Mouse (Mus musculus): ENCODE measurements around the gene Fam53b. TPM values are rescaled to one million over a fixed set of nuclear protein-coding genes. Genes with fewer than 3 reads are reported as not detected.

The Fam53b gene
- polyA plus RNA-seq, 1 experiment from 2014 or later = 20.4 TPM

DNA sequence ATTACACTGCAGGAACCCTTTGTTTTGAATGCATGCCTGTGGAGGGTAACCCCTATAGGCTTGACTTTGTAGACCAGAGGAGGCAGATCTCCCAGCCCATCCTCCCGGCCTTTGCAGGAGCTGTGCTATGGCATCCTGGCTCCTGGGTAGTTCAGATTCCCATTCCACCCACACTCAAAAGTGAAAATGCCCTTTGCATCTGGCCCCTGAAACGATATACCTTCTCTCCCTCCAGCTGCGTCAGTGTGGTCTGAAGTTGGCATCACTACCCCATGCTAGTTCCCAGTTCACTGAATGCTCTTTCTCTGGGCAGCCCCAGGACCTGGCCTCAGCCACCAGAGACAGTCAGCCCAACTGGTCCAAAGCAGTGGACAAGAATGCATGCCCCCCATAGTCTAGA, 111.7 kb downstream of the Fam53b start:
- no peak overlapping the region for H3K4me2 ChIP-seq (ENCODE audit: low read length)
- H3K36me3 ChIP-seq (ENCODE audit: control insufficient read depth, insufficient read depth, low read length) = no peaks in the 10 kb centered on the region
- H3K4me3 ChIP-seq (ENCODE audit: low read depth, low read length) = no peak overlapping the region
- H3K9me3 ChIP-seq (ENCODE audit: control insufficient read depth, low read length) = no peaks in the 10 kb centered on the region
- no peaks in the 10 kb centered on the region for H3K27me3 ChIP-seq (replicated peaks; ENCODE audit: control insufficient read depth, insufficient read depth, low read length)
- ATAC-seq (replicated peaks; ENCODE audit: low FRiP score, low TSS enrichment, low read depth) = no peak
- no peak overlapping the region for H3K27ac ChIP-seq (ENCODE audit: low read depth)
- 91% methylated on average over 3 of the region's 3 CpGs for WGBS
- no peaks in the 10 kb centered on the region for H3K4me1 ChIP-seq (replicated peaks; ENCODE audit: control insufficient read depth, insufficient read depth, low read length)
- DNase-seq (ENCODE audit: low spot score) = no peak
- no peak overlapping the region for H3K9ac ChIP-seq (ENCODE audit: low read length)

GRCm38 (mm10) chr7:132701412-132701811, 112.3 kb downstream of the Fam53b start:
- Histone ChIP-seq H3K27me3 (replicated peaks; ENCODE audit: control insufficient read depth, insufficient read depth, low read length) (no peaks in the 10 kb centered on the region), H3K4me1 (replicated peaks; ENCODE audit: control insufficient read depth, insufficient read depth, low read length) (no peaks in the 10 kb centered on the region), H3K9me3 (ENCODE audit: control insufficient read depth, low read length) (no peaks in the 10 kb centered on the region), H3K4me2 (ENCODE audit: low read length) (no peak overlapping the region), H3K4me3 (ENCODE audit: low read depth, low read length) (no peak overlapping the region), H3K27ac (ENCODE audit: low read depth) (no peak overlapping the region), H3K36me3 (ENCODE audit: control insufficient read depth, insufficient read depth, low read length) (no peaks in the 10 kb centered on the region), H3K9ac (ENCODE audit: low read length) (no peak overlapping the region)
- DNase-seq (ENCODE audit: low spot score) (no peak), ATAC-seq (replicated peaks; ENCODE audit: low FRiP score, low TSS enrichment, low read depth) (no peak)
- WGBS = 65% methylated on average over 3 of the region's 3 CpGs

DNA sequence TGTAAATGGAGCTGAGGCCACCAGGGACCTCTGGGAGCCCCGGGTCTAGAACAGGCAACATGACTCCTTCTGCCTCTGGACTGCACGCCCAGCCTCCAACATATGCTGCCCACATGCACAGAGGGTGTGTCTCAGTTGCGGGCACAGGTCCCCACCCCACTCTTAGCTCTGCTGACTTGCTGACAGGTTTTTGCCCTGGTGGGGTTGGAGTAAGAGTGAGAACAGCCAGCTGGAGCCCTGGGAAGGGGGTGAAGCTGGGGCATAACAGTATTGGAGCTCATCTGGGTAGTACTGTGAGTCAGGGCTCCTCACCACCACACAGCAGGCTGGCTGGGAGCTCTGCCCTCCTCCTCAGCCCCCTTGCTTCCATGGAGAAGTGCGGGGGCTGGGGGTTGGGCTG, 113.6 kb downstream of the Fam53b start:
- 83% methylated on average over 4 of the region's 4 CpGs for WGBS
- no peak overlapping the region for H3K9ac ChIP-seq (ENCODE audit: low read length)
- H3K27ac ChIP-seq (ENCODE audit: low read depth) = no peak overlapping the region
- H3K36me3 ChIP-seq (ENCODE audit: control insufficient read depth, insufficient read depth, low read length) = no peaks in the 10 kb centered on the region
- ATAC-seq (replicated peaks; ENCODE audit: low FRiP score, low TSS enrichment, low read depth) (no peak), DNase-seq (ENCODE audit: low spot score) (no peak)
- no peak overlapping the region for H3K4me2 ChIP-seq (ENCODE audit: low read length)
- no peaks in the 10 kb centered on the region for H3K4me1 ChIP-seq (replicated peaks; ENCODE audit: control insufficient read depth, insufficient read depth, low read length)
- no peaks in the 10 kb centered on the region for H3K9me3 ChIP-seq (ENCODE audit: control insufficient read depth, low read length)
- no peaks in the 10 kb centered on the region for H3K27me3 ChIP-seq (replicated peaks; ENCODE audit: control insufficient read depth, insufficient read depth, low read length)
- H3K4me3 ChIP-seq (ENCODE audit: low read depth, low read length) = no peak overlapping the region

DNA sequence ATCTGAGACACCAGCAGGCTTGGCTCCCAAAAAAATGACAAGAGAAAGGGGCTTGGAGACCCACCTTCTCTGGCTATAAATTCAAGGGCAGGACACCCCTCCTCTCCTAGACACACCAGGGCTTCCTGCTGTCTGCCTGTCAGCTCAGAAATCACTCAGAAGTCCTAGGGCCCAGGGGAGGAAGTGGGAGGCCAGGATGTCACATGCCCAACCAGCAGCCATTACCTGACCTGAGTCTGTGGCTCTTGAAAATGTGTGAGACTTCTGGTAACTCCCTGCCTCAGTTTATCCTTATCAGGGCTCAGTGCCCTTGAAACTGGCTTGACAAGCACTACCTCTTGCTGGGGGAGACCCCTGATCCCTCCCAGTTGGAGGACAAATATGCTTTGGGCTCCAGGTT, 114.0 kb downstream of the Fam53b start:
- DNase-seq (ENCODE audit: low spot score) = no peak
- no peaks in the 10 kb centered on the region for H3K27me3 ChIP-seq (replicated peaks; ENCODE audit: control insufficient read depth, insufficient read depth, low read length)
- no peak overlapping the region for H3K4me2 ChIP-seq (ENCODE audit: low read length)
- H3K9ac ChIP-seq (ENCODE audit: low read length) = no peak overlapping the region
- no peak for ATAC-seq (replicated peaks; ENCODE audit: low FRiP score, low TSS enrichment, low read depth)
- H3K27ac ChIP-seq (ENCODE audit: low read depth) = no peak overlapping the region
- no peaks in the 10 kb centered on the region for H3K4me1 ChIP-seq (replicated peaks; ENCODE audit: control insufficient read depth, insufficient read depth, low read length)
- no peaks in the 10 kb centered on the region for H3K9me3 ChIP-seq (ENCODE audit: control insufficient read depth, low read length)
- no peaks in the 10 kb centered on the region for H3K36me3 ChIP-seq (ENCODE audit: control insufficient read depth, insufficient read depth, low read length)
- H3K4me3 ChIP-seq (ENCODE audit: low read depth, low read length) = no peak overlapping the region

DNA sequence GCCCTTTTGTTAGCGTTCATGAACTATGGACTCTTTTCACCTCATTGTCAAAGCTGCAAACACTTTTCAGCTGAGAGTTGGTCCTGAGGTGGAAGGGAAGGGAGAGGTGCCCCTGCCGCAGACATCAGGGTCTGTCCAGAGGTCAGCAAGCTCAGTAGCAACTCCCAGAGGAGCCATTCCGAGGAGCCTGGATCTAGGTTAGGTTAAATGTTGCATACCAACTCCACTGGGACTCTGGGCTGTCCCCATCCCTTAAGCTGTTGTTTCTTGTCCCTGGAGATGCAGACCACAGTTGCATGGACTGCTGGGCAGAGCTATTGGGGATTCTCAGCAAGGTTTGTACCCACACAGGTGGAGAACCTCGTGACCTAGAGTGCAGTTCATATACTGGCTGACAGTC, 114.5 kb downstream of the Fam53b start:
- Histone ChIP-seq H3K4me1 (replicated peaks; ENCODE audit: control insufficient read depth, insufficient read depth, low read length) (no peaks in the 10 kb centered on the region), H3K27ac (ENCODE audit: low read depth) (no peak overlapping the region), H3K4me2 (ENCODE audit: low read length) (no peak overlapping the region), H3K36me3 (ENCODE audit: control insufficient read depth, insufficient read depth, low read length) (no peaks in the 10 kb centered on the region), H3K9me3 (ENCODE audit: control insufficient read depth, low read length) (no peaks in the 10 kb centered on the region), H3K27me3 (replicated peaks; ENCODE audit: control insufficient read depth, insufficient read depth, low read length) (no peaks in the 10 kb centered on the region), H3K4me3 (ENCODE audit: low read depth, low read length) (no peak overlapping the region), H3K9ac (ENCODE audit: low read length) (no peak overlapping the region)
- DNase-seq (ENCODE audit: low spot score) (no peak), ATAC-seq (replicated peaks; ENCODE audit: low FRiP score, low TSS enrichment, low read depth) (no peak)
- 67% methylated on average over 4 of the region's 4 CpGs for WGBS

DNA sequence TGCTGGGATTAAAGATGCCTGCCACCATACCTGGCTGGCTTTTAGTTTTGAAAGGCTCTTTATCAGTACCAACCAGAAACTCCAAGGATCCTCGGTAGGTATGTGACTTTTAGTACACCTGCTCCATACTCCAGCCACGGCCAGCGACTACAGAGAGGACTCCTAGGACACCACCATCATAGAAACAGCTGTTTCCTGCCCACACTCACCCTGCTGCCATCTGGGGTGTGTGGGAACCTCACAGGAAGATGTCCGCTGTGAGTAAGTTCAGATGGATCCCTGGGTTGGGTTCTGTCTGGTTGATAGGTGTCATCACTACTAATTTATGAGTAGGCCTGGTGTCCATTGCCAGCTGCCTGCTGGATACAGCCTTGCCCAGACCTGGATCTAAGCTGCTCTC, 114.9 kb downstream of the Fam53b start:
- 76% methylated on average over 4 of the region's 4 CpGs for WGBS
- H3K4me3 ChIP-seq (ENCODE audit: low read depth, low read length) = no peak overlapping the region

GRCm38 (mm10) chr7:132697258-132697796, 116.4 kb downstream of the Fam53b start:
- Histone ChIP-seq H3K27me3 (replicated peaks; ENCODE audit: control insufficient read depth, insufficient read depth, low read length) (no peaks in the 10 kb centered on the region), H3K4me2 (ENCODE audit: low read length) (no peak overlapping the region)
- ATAC-seq (replicated peaks; ENCODE audit: low FRiP score, low TSS enrichment, low read depth) = no peak

More for the DNA sequence above, 114.9 kb downstream of the Fam53b start:
- Histone ChIP-seq H3K9me3 (ENCODE audit: control insufficient read depth, low read length) (no peaks in the 10 kb centered on the region), H3K4me2 (ENCODE audit: low read length) (no peak overlapping the region), H3K27ac (ENCODE audit: low read depth) (no peak overlapping the region), H3K9ac (ENCODE audit: low read length) (no peak overlapping the region), H3K4me1 (replicated peaks; ENCODE audit: control insufficient read depth, insufficient read depth, low read length) (no peaks in the 10 kb centered on the region), H3K27me3 (replicated peaks; ENCODE audit: control insufficient read depth, insufficient read depth, low read length) (no peaks in the 10 kb centered on the region), H3K36me3 (ENCODE audit: control insufficient read depth, insufficient read depth, low read length) (no peaks in the 10 kb centered on the region)
- no peak for ATAC-seq (replicated peaks; ENCODE audit: low FRiP score, low TSS enrichment, low read depth)
- no peak for DNase-seq (ENCODE audit: low spot score)

DNA sequence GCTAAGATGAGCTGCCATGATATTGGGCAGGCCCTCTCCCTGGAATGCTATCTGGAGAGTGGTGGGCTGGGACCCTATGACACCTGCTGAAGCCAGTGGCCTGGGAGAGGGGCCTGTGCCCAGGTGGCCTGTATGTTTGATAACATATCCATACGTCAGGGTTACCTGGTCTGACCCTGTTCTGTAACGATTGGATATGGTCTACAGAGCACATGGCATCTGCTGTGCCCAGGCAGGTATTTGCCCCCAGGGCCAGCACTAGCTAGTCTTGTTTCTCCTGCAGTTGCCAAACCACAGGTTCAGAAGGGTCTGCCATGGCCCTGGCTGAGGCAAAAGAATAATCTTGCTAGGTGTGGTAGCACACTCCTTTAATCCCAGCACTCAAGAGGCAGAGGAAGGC, 120.1 kb downstream of the Fam53b start:
- no peak for DNase-seq (ENCODE audit: low spot score)
- Histone ChIP-seq H3K4me1 (replicated peaks; ENCODE audit: control insufficient read depth, insufficient read depth, low read length) (peaks cover 3% of the 10 kb centered on the region; the same call in 1 of the 2 replicates), H3K36me3 (ENCODE audit: control insufficient read depth, insufficient read depth, low read length) (no peaks in the 10 kb centered on the region), H3K4me3 (ENCODE audit: low read depth, low read length) (no peak overlapping the region), H3K4me2 (ENCODE audit: low read length) (no peak overlapping the region), H3K9ac (ENCODE audit: low read length) (no peak overlapping the region), H3K9me3 (ENCODE audit: control insufficient read depth, low read length) (no peaks in the 10 kb centered on the region), H3K27me3 (replicated peaks; ENCODE audit: control insufficient read depth, insufficient read depth, low read length) (no peaks in the 10 kb centered on the region), H3K27ac (ENCODE audit: low read depth) (no peak overlapping the region)
- no peak for ATAC-seq (replicated peaks; ENCODE audit: low FRiP score, low TSS enrichment, low read depth)
- WGBS = 74% methylated on average over 2 of the region's 2 CpGs

More at GRCm38 (mm10) chr7:132697258-132697796, 116.4 kb downstream of the Fam53b start:
- no peak overlapping the region for H3K9ac ChIP-seq (ENCODE audit: low read length)
- H3K4me1 ChIP-seq (replicated peaks; ENCODE audit: control insufficient read depth, insufficient read depth, low read length) = no peaks in the 10 kb centered on the region
- no peaks in the 10 kb centered on the region for H3K36me3 ChIP-seq (ENCODE audit: control insufficient read depth, insufficient read depth, low read length)
- H3K4me3 ChIP-seq (ENCODE audit: low read depth, low read length) = no peak overlapping the region
- no peak for DNase-seq (ENCODE audit: low spot score)
- no peak overlapping the region for H3K27ac ChIP-seq (ENCODE audit: low read depth)
- WGBS = 73% methylated on average over 8 of the region's 8 CpGs
- no peaks in the 10 kb centered on the region for H3K9me3 ChIP-seq (ENCODE audit: control insufficient read depth, low read length)

DNA sequence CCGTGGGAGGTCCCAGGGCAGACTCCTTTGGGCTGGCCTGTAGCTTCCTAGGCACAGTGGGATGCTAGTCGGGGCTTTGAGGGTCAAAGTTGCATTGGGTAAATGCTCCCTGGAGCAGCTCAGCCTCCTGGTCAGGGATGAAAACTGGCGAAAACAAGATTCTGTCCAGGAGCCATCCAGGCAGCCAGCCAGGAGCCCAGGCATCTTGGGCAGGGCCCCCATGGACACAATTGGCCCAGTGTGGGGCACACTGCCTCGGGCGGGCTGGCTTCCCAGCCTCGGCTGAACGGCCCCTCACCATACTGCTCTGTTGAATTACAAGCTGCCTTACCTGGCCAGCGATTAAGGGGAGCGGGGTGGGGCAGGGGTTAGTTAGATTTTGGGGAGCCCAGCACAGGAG, 121.0 kb downstream of the Fam53b start:
- peaks cover 11% of the 10 kb centered on the region for H3K4me1 ChIP-seq (replicated peaks; ENCODE audit: control insufficient read depth, insufficient read depth, low read length)
- ATAC-seq (replicated peaks; ENCODE audit: low FRiP score, low TSS enrichment, low read depth) = no peak
- H3K27me3 ChIP-seq (replicated peaks; ENCODE audit: control insufficient read depth, insufficient read depth, low read length) = no peaks in the 10 kb centered on the region
- no peak overlapping the region for H3K4me3 ChIP-seq (ENCODE audit: low read depth, low read length)
- no peaks in the 10 kb centered on the region for H3K36me3 ChIP-seq (ENCODE audit: control insufficient read depth, insufficient read depth, low read length)
- no peak for DNase-seq (ENCODE audit: low spot score)
- no peak overlapping the region for H3K27ac ChIP-seq (ENCODE audit: low read depth)
- H3K9me3 ChIP-seq (ENCODE audit: control insufficient read depth, low read length) = no peaks in the 10 kb centered on the region
- H3K4me2 ChIP-seq (ENCODE audit: low read length) = no peak overlapping the region
- 80% methylated on average over 9 of the region's 9 CpGs for WGBS
- no peak overlapping the region for H3K9ac ChIP-seq (ENCODE audit: low read length)

All from intestine, embryonic 14.5 days (tissue).